Mouse (Mus musculus) bone marrow macrophage, adult 2 months (primary cell): ENCODE results near the gene Agap3.

ENCODE experiments used
- CTCF ChIP-seq: IDR thresholded peaks from 2 replicates; pipeline ENCODE4 v1.5.1; 2012; ENCODE audit warnings: low read depth, mild to moderate bottlenecking, low read length, moderate library complexity
- POLR2A ChIP-seq: IDR thresholded peaks from 2 replicates; pipeline ENCODE4 v1.6.1; 2012; ENCODE audit warnings: mild to moderate bottlenecking, low read depth, low read length, borderline replicate concordance

DNA sequence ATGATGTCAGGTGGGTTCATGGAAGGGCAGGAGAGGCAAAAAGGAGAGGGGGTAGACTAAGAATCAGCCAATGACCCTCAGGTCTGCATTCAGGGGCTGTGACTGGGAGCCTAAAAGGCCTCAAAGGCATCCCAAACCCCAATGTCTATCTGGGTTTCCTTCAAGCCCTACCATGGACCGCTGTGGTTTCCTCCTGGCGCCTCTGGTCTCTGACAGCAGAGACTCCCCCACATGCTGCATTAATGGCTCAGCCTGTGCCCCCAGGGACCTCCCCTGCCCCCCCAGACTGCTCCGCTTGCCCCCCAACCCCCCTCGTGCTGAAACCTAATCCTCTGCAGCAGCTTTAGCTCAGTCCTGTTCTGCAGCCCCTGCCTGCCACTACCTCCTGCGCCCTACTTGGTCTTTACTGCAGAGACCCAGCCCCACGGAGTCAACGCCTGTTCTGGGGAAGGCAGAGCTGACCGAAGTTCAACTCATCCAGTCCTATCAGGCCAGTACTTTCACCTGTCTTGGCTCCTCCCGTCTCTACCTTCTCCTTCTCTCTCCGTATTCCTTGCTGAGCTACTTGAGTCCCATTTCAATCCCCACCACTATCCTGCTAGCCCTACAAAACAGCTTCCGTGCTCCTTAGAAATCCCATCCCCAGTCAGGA lies 38.8 kb upstream of the Agap3 start, which contains the start of gene Asic3:
- no peak for TF ChIP-seq CTCF
- TF ChIP-seq POLR2A = no peak
